Mouse (Mus musculus): ENCODE data around the gene Tnfrsf8. TPM values are rescaled to one million over a fixed set of nuclear protein-coding genes. Genes with fewer than 3 reads are reported as not detected.

Tnfrsf8 gene
- polyA plus RNA-seq, 1 experiment from 2014 or later, result 0.17 TPM

Other genes with a start within 250 kb of the Tnfrsf8 start
- 6.7 and 7.2 TPM in 2 replicates for gene Vps13d, start 120.2 kb downstream of the Tnfrsf8 start, polyA plus RNA-seq (2016; fragmentation: Nextera tagmentation; extraction: Ambion mirVana)
- gene Tnfrsf1b, start 68.3 kb downstream of the Tnfrsf8 start, polyA plus RNA-seq (2016; fragmentation: Nextera tagmentation; extraction: Ambion mirVana), result 2.6 and 3.4 TPM in 2 replicates
- not detected in 2 replicates for gene Zfp990, start 195.6 kb upstream of the Tnfrsf8 start, polyA plus RNA-seq (2016; fragmentation: Nextera tagmentation; extraction: Ambion mirVana)